Mouse (Mus musculus): ENCODE data around the gene Ms4a15. TPM values are rescaled to one million over a fixed set of nuclear protein-coding genes. Genes with fewer than 3 reads are reported as not detected.

Gene Ms4a15
- polyA plus RNA-seq (2017; shearing (Covaris generic)): 1 to 10 TPM in 1 of 2 experiments, under 1 TPM in 1; 0.12 to 1.7 TPM

DNA sequence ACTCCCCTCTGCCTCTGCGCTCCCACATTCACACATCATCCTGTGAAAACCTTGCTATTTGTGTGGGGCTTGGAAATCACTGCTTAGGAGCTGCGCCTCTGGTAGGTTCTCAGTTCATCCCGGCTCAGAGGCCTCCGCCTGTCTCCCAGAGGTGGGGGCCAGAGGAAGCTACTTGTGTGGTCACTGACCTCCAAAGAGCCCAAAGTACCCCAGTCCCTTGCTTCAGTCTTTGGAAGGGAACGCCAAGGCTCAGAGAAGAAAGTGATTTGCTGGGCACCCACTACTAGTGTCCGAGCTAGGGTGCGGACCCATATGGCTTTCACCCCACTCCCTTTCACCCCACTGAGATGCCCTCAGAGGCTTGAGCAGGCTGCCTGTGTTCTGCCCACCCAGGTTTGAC lies at the start of gene Ms4a15:
Gene Ms4a15 (minus strand): TSS at position 101 of the 400 bp plus-strand sequence.

DNA sequence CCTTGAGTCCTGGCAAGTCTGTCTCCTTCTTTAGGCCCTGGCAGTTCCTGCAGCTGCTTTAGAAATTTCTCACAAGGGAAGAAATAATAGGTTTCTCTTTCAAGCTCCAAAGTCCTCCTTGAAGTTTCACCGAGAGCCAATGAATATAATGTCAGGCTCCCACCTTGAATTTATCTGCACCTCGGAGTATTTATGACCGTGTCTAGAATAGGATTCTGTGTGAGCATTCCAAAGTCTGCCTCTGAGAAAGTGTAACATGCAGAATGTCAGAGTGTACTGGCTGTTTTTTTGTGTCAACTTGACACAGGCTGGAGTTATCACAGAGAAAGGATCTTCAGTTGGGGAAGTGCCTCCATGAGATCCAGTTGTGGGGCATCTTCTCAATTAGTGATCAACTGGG lies 24.8 kb upstream of the Ms4a15 start, which contains the start of gene Ms4a18:
Gene Ms4a18 (minus strand): TSS at position 141 of the 400 bp plus-strand sequence.

DNA sequence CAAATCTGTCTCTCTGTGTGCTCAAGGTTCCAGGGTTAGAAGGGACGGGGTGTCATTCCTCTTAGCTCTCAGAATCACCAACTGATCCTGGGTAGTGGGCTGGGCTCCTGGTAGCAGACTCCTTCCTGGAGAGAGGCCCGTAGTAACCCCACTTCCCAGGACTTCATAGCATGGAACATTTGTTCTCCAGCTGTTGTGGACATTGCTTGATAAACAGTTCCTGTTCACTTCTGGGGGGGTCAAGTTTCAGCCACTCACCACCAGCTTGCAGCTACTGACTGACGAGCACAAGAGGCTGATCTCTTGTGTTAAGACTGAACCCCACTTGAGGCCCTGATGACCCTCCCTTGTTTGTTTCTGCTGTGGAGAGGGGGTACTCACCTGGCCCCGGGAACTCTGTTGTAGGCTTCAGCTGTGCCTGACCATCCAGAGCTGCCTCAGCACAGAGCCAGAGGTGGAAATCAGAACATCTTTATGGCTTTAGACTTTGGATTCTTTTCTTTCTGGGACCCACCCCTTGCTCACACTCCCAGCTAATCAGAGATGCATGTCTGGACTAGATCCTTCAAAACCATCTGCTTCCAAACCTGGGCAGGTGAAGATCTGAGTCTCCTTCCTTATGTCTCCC lies 18.7 kb downstream of the Ms4a15 start, which contains the start of gene Ms4a10:
Gene Ms4a10 (minus strand): TSS at position 433 of the 628 bp plus-strand sequence.

DNA sequence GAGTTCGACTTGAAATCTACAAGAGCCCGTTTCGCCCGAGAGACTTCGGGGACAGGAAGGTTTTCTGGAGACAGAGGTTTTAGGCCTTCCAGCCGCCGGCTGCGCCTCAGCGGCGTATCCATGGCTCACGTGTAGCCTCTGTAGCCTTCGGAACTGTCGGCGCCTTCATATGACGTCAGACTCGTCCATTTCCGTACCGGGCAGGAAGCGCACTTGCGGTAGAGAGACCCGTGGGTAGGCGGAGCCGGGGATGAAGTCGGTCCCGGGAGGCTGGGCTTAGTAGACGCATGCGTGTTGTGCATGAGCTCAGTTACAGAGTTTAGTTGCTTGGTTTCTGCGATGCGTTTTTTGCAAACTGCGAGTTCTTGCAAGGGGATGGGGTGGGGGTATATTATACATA lies 43.9 kb downstream of the Ms4a15 start, which contains the start of gene Ccdc86:
Gene Ccdc86 (minus strand): TSS at position 155 of the 400 bp plus-strand sequence.

DNA sequence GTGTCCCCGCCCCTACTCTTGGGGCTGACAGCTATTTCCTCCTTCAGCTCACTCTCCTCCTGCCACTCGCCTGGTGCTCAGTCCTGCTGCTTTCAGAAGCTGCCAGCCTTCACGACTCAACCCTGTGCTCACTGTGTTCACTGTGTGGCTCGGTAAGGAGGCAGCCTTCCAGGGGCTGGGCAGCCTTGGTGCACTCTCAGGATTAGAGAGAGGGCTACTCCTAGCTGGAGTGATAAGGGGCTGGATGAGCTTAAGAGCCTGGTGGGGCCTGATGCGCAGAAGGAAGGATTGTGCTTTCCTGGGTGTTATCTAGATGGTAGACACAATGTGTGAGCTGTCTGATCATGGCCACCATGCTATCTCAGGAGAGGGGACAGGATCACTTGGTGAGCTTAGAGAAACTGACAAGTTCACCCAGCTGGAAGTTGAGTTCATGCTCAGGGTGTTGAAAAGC lies 55.9 kb downstream of the Ms4a15 start, which contains the start of gene Ptgdr2:
Gene Ptgdr2 (plus strand): TSS at position 51 of the 454 bp plus-strand sequence.

Other genes with a start within 250 kb of the Ms4a15 start
- 100 to 1,000 TPM; 611 to 643 TPM for gene Cd6, start 163.2 kb downstream of the Ms4a15 start, polyA plus RNA-seq (2017; shearing (Covaris generic))
- gene Slc15a3, start 153.5 kb downstream of the Ms4a15 start, polyA plus RNA-seq (2017; shearing (Covaris generic)): 1 to 10 TPM; 1.8 to 2.7 TPM
- under 1 TPM; 0.72 to 0.87 TPM for gene Tmem132a, start 123.3 kb downstream of the Ms4a15 start, polyA plus RNA-seq (2017; shearing (Covaris generic))
- 10 to 100 TPM; 55.1 to 72.9 TPM for gene Tmem109, start 111.2 kb downstream of the Ms4a15 start, polyA plus RNA-seq (2017; shearing (Covaris generic))
- 10 to 100 TPM; 82.9 to 98.0 TPM for gene Prpf19, start 98.0 kb downstream of the Ms4a15 start, polyA plus RNA-seq (2017; shearing (Covaris generic))
- gene Zp1, start 72.6 kb downstream of the Ms4a15 start, polyA plus RNA-seq (2017; shearing (Covaris generic)): 1 to 10 TPM in 1 of 2 experiments, not detected in 1; 2.3 TPM
- gene Ptgdr2, start 56.1 kb downstream of the Ms4a15 start, polyA plus RNA-seq (2017; shearing (Covaris generic)): not detected
- 10 to 100 TPM; 15.5 to 19.1 TPM for gene Ccdc86, start 44.0 kb downstream of the Ms4a15 start, polyA plus RNA-seq (2017; shearing (Covaris generic))
- not detected for gene Ms4a10, start 18.6 kb downstream of the Ms4a15 start, polyA plus RNA-seq (2017; shearing (Covaris generic))
- gene Ms4a18, start 24.8 kb upstream of the Ms4a15 start, polyA plus RNA-seq (2017; shearing (Covaris generic)): under 1 TPM in 1 of 2 experiments, not detected in 1; 0.45 TPM
- gene Ms4a8a, start 87.9 kb upstream of the Ms4a15 start, polyA plus RNA-seq (2017; shearing (Covaris generic)): 1 to 10 TPM in 1 of 2 experiments, under 1 TPM in 1; 0.18 to 2.2 TPM
- not detected for gene 1700017D01Rik, start 137.6 kb upstream of the Ms4a15 start, polyA plus RNA-seq (2017; shearing (Covaris generic))
- gene 1700025F22Rik, start 172.1 kb upstream of the Ms4a15 start, polyA plus RNA-seq (2017; shearing (Covaris generic)): not detected
- not detected for gene Ms4a13, start 203.5 kb upstream of the Ms4a15 start, polyA plus RNA-seq (2017; shearing (Covaris generic))
- gene Ms4a12, start 239.2 kb upstream of the Ms4a15 start, polyA plus RNA-seq (2017; shearing (Covaris generic)): under 1 TPM in 1 of 2 experiments, not detected in 1; 0.20 TPM

All from inflammation-experienced regulatory T-cells (primary cell).